Mouse (Mus musculus) gastrocnemius, adult 8-10 months (tissue): ENCODE measurements around the gene Gm6902. TPM values are rescaled to one million over a fixed set of nuclear protein-coding genes. Genes with fewer than 3 reads are reported as not detected.
"Not testable (repeated sequence)": the region's sequence is repeated elsewhere in the genome, so short reads cannot be mapped to it uniquely, and the experiment has no call there.

Experiments used
- DNase-seq, 2 experiments: peaks; one replicate each; pipeline ENCODE4 v3.0.0; 2022; ENCODE audit warnings: low spot score in 2 of 2
- total RNA-seq, 4 experiments: library from RNA; stranded (reverse); gene quantifications; 2 replicates each; pipeline ENCODE4 v1.2.4; 2022

Gm6902 gene
- total RNA-seq = not detected

GRCm38 (mm10) chr7:23278800-23279199 lies at the start of gene Gm6902:
TSS of gene Gm6902 (minus strand) at chr7:23278900.
- not testable (repeated sequence) for DNase-seq

GRCm38 (mm10) chr7:23300892-23301291 lies 22.2 kb upstream of the Gm6902 start, which contains the start of gene Nlrp4e:
TSS of gene Nlrp4e (plus strand) at chr7:23301192.
- DNase-seq = not testable (repeated sequence)

- not testable (repeated sequence) for DNase-seq
Observed at GRCm38 (mm10) chr7:23251582-23251981, 27.1 kb downstream of the Gm6902 start, which contains the start of gene Vmn1r166. TSS of gene Vmn1r166 (minus strand) at chr7:23251682.

Other genes starting within 250 kb of the Gm6902 start
- gene Vmn1r163, start 223.4 kb downstream of the Gm6902 start, total RNA-seq = not detected
- not detected for gene Gm8720, start 211.4 kb downstream of the Gm6902 start, total RNA-seq
- gene Gm10662, start 134.4 kb downstream of the Gm6902 start, total RNA-seq = not detected
- not detected for gene Vmn1r165, start 61.6 kb downstream of the Gm6902 start, total RNA-seq
- gene Vmn1r166, start 27.2 kb downstream of the Gm6902 start, total RNA-seq = not detected
- not detected for gene Nlrp4e, start 22.3 kb upstream of the Gm6902 start, total RNA-seq
- gene Nlrp5, start 107.0 kb upstream of the Gm6902 start, total RNA-seq = under 1 TPM in 1 of 4 experiments, not detected in 3; 0.07 TPM
- gene Vmn1r167, start 228.3 kb upstream of the Gm6902 start, total RNA-seq = not detected